Mouse (Mus musculus) forebrain, embryonic 11.5 days (tissue): ENCODE data around the gene Filip1. TPM values are rescaled to one million over a fixed set of nuclear protein-coding genes. Genes with fewer than 3 reads are reported as not detected.

ENCODE experiments used
- ATAC-seq: fragments of 200-750 bp; cut with Nextera tagmentation; replicated peaks from 2 replicates; pipeline ENCODE4 v1.8.0; 2017; ENCODE audit warnings: moderate TSS enrichment; ENCODE audit not compliant: low FRiP score
- DNase-seq: peaks from one replicate; pipeline ENCODE4 v3.0.0-alpha.2; 2017; ENCODE audit warnings: low spot score
- H3K27ac ChIP-seq: fragments of 300-500 bp; sonication (generic); 2 replicates; pipeline ENCODE4 v1.5.1; 2014; ENCODE audit warnings: low read depth, low read length
- H3K27me3 ChIP-seq: fragments of 300-500 bp; sonication (generic); 2 replicates; pipeline ENCODE4 v1.6.1; 2014; ENCODE audit warnings: mild to moderate bottlenecking, low read length, mixed read lengths; ENCODE audit not compliant: control insufficient read depth, insufficient read depth
- H3K36me3 ChIP-seq: fragments of 300-500 bp; sonication (generic); 2 replicates; pipeline ENCODE4 v1.6.1; 2014; ENCODE audit warnings: mild to moderate bottlenecking, low read length, moderate library complexity, mixed read lengths; ENCODE audit not compliant: control insufficient read depth, insufficient read depth
- H3K4me1 ChIP-seq: fragments of 300-500 bp; sonication (generic); replicated peaks from 2 replicates; pipeline ENCODE4 v1.6.1; 2014; ENCODE audit warnings: low read length, mixed read lengths; ENCODE audit not compliant: control insufficient read depth, insufficient read depth
- H3K4me2 ChIP-seq: fragments of 300-500 bp; sonication (generic); 2 replicates; pipeline ENCODE4 v1.6.1; 2014; ENCODE audit warnings: low read depth, mild to moderate bottlenecking, low read length, moderate library complexity, mixed read lengths; ENCODE audit not compliant: severe bottlenecking
- H3K4me3 ChIP-seq: fragments of 300-500 bp; sonication (generic); 2 replicates; pipeline ENCODE4 v1.5.1; 2014; ENCODE audit warnings: low read depth, low read length
- H3K9ac ChIP-seq: fragments of 300-500 bp; sonication (generic); 2 replicates; pipeline ENCODE4 v1.6.1; 2014; ENCODE audit warnings: low read length
- H3K9me3 ChIP-seq: fragments of 300-500 bp; sonication (generic); 2 replicates; pipeline ENCODE4 v1.6.1; 2016; ENCODE audit warnings: low read length, mixed read lengths; ENCODE audit not compliant: control insufficient read depth
- WGBS: fragments of 180-500 bp; shearing (Covaris S2); extraction: QIAGEN DNeasy Blood & Tissue Kit; methylation state at CpG from one replicate; pipeline ENCODE4 v1.1.7; 2014; 5-methylcytosine and 5-hydroxymethylcytosine counted together
- polyA plus RNA-seq: library from polyadenylated mRNA; unstranded; fragments of >200 nt; fragmentation: Nextera tagmentation; extraction: Ambion mirVana; gene quantifications from 2 replicates; pipeline ENCODE4 v1.2.1, GENCODE M21; 2014

Filip1 gene
- polyA plus RNA-seq, 1 experiment from 2014 or later, result 13.6 TPM

- no peak for ATAC-seq
- WGBS, result 93% methylated on average over 14 of the region's 14 CpGs
These were observed 46.9 kb downstream of the Filip1 start for GRCm38 (mm10) chr9:79965600-79966392.

GRCm38 (mm10) chr9:79965003-79965402 is 47.6 kb downstream of the Filip1 start:
- ATAC-seq, result no peak
- no peaks in the 10 kb centered on the region for H3K36me3 ChIP-seq
- H3K9me3 ChIP-seq, result no peaks in the 10 kb centered on the region
- H3K27ac ChIP-seq, result no peak overlapping the region
- no peaks in the 10 kb centered on the region for H3K27me3 ChIP-seq
- H3K4me2 ChIP-seq, result no peak overlapping the region
- no peak overlapping the region for H3K9ac ChIP-seq
- no peak for DNase-seq
- H3K4me3 ChIP-seq, result no peak overlapping the region
- WGBS, result 87% methylated on average over 5 of the region's 5 CpGs
- H3K4me1 ChIP-seq, result 0 out of 2 replicates have a peak, but pooled peaks cover 2% of the 10 kb centered on the region

More at GRCm38 (mm10) chr9:79965600-79966392, 46.9 kb downstream of the Filip1 start:
- DNase-seq, result no peak
- Histone ChIP-seq H3K4me2 (no peak overlapping the region), H3K27me3 (no peaks in the 10 kb centered on the region), H3K4me1 (0 out of 2 replicates have a peak, but pooled peaks cover 2% of the 10 kb centered on the region), H3K9me3 (no peaks in the 10 kb centered on the region), H3K36me3 (no peaks in the 10 kb centered on the region), H3K27ac (no peak overlapping the region), H3K4me3 (no peak overlapping the region), H3K9ac (no peak overlapping the region)

- DNase-seq (no peak), ATAC-seq (peak; percentile 77)
- no peaks in the 10 kb centered on the region for H3K9me3 ChIP-seq
- no peak overlapping the region for H3K27ac ChIP-seq
- H3K4me2 ChIP-seq, result 0 out of 2 replicates have a peak overlapping the region, but pooled peaks have one; percentile 5
- H3K4me1 ChIP-seq, result 0 out of 2 replicates have a peak, but pooled peaks cover 2% of the 10 kb centered on the region
- no peak overlapping the region for H3K4me3 ChIP-seq
- H3K9ac ChIP-seq, result no peak overlapping the region; the same call in 1 of the 2 replicates
- WGBS, result 62% methylated on average over 16 of the region's 16 CpGs
- H3K36me3 ChIP-seq, result no peaks in the 10 kb centered on the region
- H3K27me3 ChIP-seq, result no peaks in the 10 kb centered on the region
These were observed 50.9 kb downstream of the Filip1 start for GRCm38 (mm10) chr9:79961630-79962285.

- Histone ChIP-seq H3K4me2 (no peak overlapping the region), H3K27me3 (no peaks in the 10 kb centered on the region), H3K4me1 (0 out of 2 replicates have a peak, but pooled peaks cover 2% of the 10 kb centered on the region), H3K9ac (no peak overlapping the region), H3K36me3 (no peaks in the 10 kb centered on the region), H3K4me3 (no peak overlapping the region), H3K27ac (no peak overlapping the region), H3K9me3 (no peaks in the 10 kb centered on the region)
- 90% methylated on average over 6 of the region's 6 CpGs for WGBS
- no peak for DNase-seq
- no peak for ATAC-seq
These were observed 52.2 kb downstream of the Filip1 start for GRCm38 (mm10) chr9:79960453-79960852.

- Histone ChIP-seq H3K36me3 (no peaks in the 10 kb centered on the region), H3K27me3 (no peaks in the 10 kb centered on the region), H3K4me3 (no peak overlapping the region), H3K9ac (no peak overlapping the region), H3K9me3 (no peaks in the 10 kb centered on the region), H3K4me1 (0 out of 2 replicates have a peak, but pooled peaks cover 2% of the 10 kb centered on the region), H3K27ac (no peak overlapping the region), H3K4me2 (no peak overlapping the region)
- DNase-seq (no peak), ATAC-seq (no peak)
- WGBS, result 82% methylated on average over 3 of the region's 3 CpGs
These were observed 54.3 kb downstream of the Filip1 start for GRCm38 (mm10) chr9:79958395-79958794.

- H3K4me3 ChIP-seq, result no peak overlapping the region
- H3K9me3 ChIP-seq, result no peaks in the 10 kb centered on the region
- H3K36me3 ChIP-seq, result no peaks in the 10 kb centered on the region
- H3K4me2 ChIP-seq, result no peak overlapping the region
- no peaks in the 10 kb centered on the region for H3K27me3 ChIP-seq
- DNase-seq (no peak), ATAC-seq (no peak)
- no peak overlapping the region for H3K9ac ChIP-seq
- 92% methylated on average over 5 of the region's 5 CpGs for WGBS
- H3K27ac ChIP-seq, result no peak overlapping the region
- H3K4me1 ChIP-seq, result no peaks in the 10 kb centered on the region
These were observed 57.7 kb downstream of the Filip1 start for GRCm38 (mm10) chr9:79954944-79955343.

- Histone ChIP-seq H3K9ac (no peak overlapping the region), H3K4me1 (no peaks in the 10 kb centered on the region), H3K9me3 (no peaks in the 10 kb centered on the region), H3K27me3 (no peaks in the 10 kb centered on the region), H3K36me3 (no peaks in the 10 kb centered on the region), H3K4me3 (no peak overlapping the region), H3K27ac (no peak overlapping the region), H3K4me2 (no peak overlapping the region)
- no peak for ATAC-seq
- no peak for DNase-seq
- 81% methylated on average over 8 of the region's 8 CpGs for WGBS
These were observed 60.7 kb downstream of the Filip1 start for GRCm38 (mm10) chr9:79951984-79952383.

- WGBS, result 92% methylated on average over 5 of the region's 5 CpGs
- Histone ChIP-seq H3K36me3 (no peaks in the 10 kb centered on the region), H3K4me2 (no peak overlapping the region), H3K4me1 (no peaks in the 10 kb centered on the region), H3K27me3 (no peaks in the 10 kb centered on the region), H3K9ac (no peak overlapping the region), H3K4me3 (no peak overlapping the region), H3K27ac (no peak overlapping the region), H3K9me3 (no peaks in the 10 kb centered on the region)
- DNase-seq (no peak), ATAC-seq (no peak)
These were observed 61.3 kb downstream of the Filip1 start for GRCm38 (mm10) chr9:79951339-79951738.
